Mouse (Mus musculus) bone marrow macrophage, adult 2 months (primary cell): Measurements from ENCODE around the gene Klk15.
"Not testable (repeated sequence)": the region's sequence is repeated elsewhere in the genome, so short reads cannot be mapped to it uniquely, and the experiment has no call there.

ENCODE experiments used
- CTCF ChIP-seq: IDR thresholded peaks from 2 replicates; pipeline ENCODE4 v1.5.1; 2012; ENCODE audit warnings: low read depth, mild to moderate bottlenecking, low read length, moderate library complexity
- POLR2A ChIP-seq: IDR thresholded peaks from 2 replicates; pipeline ENCODE4 v1.6.1; 2012; ENCODE audit warnings: mild to moderate bottlenecking, low read depth, low read length, borderline replicate concordance

DNA sequence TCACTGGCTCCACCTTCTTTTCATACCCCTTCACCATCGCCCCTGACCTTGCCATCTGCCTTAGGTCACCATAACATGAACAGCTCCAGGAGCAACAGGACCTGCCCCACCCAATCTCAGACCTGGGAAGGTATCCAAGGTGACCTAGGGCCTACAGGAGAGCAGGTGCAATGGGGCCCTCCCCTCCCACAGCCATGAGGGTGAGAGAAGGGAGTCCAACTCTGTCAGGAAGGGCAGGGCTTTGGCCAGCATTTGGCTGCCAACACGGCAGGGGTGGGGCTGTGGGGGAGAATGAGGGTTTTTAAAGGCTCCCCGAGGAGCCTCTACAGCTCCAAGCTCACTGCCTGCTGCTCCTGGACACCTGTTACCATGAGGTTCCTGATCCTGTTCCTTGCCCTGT, 8.8 kb downstream of the Klk15 start:
- TF ChIP-seq CTCF, POLR2A: not testable (repeated sequence)
